Mouse (Mus musculus): ENCODE results near the gene Zbtb3. TPM values are rescaled to one million over a fixed set of nuclear protein-coding genes. Genes with fewer than 3 reads are reported as not detected.
"Not testable (repeated sequence)": the region's sequence is repeated elsewhere in the genome, so short reads cannot be mapped to it uniquely, and the experiment has no call there.

Gene Zbtb3
- polyA plus RNA-seq, 1 experiment from 2014 or later, result 1.5 TPM

- 2% methylated on average over 70 of the region's 83 CpGs for WGBS (ENCODE audit: missing documents)
- Histone ChIP-seq H3K36me3 (ENCODE audit: inconsistent target) (peaks cover 35% of the 10 kb centered on the region), H3K79me2 (ENCODE audit: inconsistent target) (peaks cover 82% of the 10 kb centered on the region)
These were observed 17.5 kb downstream of the Zbtb3 start, which contains the start of gene Hnrnpul2 for GRCm38 (mm10) chr19:8819596-8820423. TSS of gene Hnrnpul2 (plus strand) at chr19:8820010.

GRCm38 (mm10) chr19:8820424-8820956 is 18.1 kb downstream of the Zbtb3 start:
- Histone ChIP-seq H3K79me2 (ENCODE audit: inconsistent target) (peaks cover 82% of the 10 kb centered on the region), H3K36me3 (ENCODE audit: inconsistent target) (peaks cover 38% of the 10 kb centered on the region), H3K27ac (peak overlapping the region; percentile 96), H3K4me3 (ENCODE audit: inconsistent target) (peak overlapping the region; percentile 95)
- under 1% methylated on average over 48 of the region's 48 CpGs for whole genome bisulfite sequencing (ENCODE audit: missing documents)

More at GRCm38 (mm10) chr19:8819596-8820423, 17.5 kb downstream of the Zbtb3 start, which contains the start of gene Hnrnpul2:
- H3K27ac ChIP-seq, result peak within 1 kb of the TSS; percentile 96
- peak within 1 kb of the TSS; percentile 95 for H3K4me3 ChIP-seq (ENCODE audit: inconsistent target)

- H3K27ac ChIP-seq, result peak overlapping the region; percentile 96
- peak overlapping the region; percentile 95 for H3K4me3 ChIP-seq (ENCODE audit: inconsistent target)
- peaks cover 82% of the 10 kb centered on the region for H3K79me2 ChIP-seq (ENCODE audit: inconsistent target)
- WGBS (ENCODE audit: missing documents), result 3% methylated on average over 7 of the region's 7 CpGs
- peaks cover 39% of the 10 kb centered on the region for H3K36me3 ChIP-seq (ENCODE audit: inconsistent target)
These were observed 18.8 kb downstream of the Zbtb3 start for GRCm38 (mm10) chr19:8821146-8821545.

- no peak overlapping the region for H3K4me3 ChIP-seq (ENCODE audit: inconsistent target)
- H3K27ac ChIP-seq, result no peak overlapping the region
- 86% methylated on average over 8 of the region's 8 CpGs for WGBS (ENCODE audit: missing documents)
- peaks cover 50% of the 10 kb centered on the region for H3K36me3 ChIP-seq (ENCODE audit: inconsistent target)
- peaks cover 82% of the 10 kb centered on the region for H3K79me2 ChIP-seq (ENCODE audit: inconsistent target)
These were observed 20.3 kb downstream of the Zbtb3 start for GRCm38 (mm10) chr19:8822696-8823095.

- WGBS (ENCODE audit: missing documents), result 4% methylated on average over 8 of the region's 8 CpGs
- H3K27ac ChIP-seq, result peak within 1 kb of the TSS; percentile 66
- H3K4me3 ChIP-seq (ENCODE audit: inconsistent target), result no peak within 1 kb of the TSS
- peaks cover 65% of the 10 kb centered on the region for H3K36me3 ChIP-seq (ENCODE audit: inconsistent target)
- peaks cover 59% of the 10 kb centered on the region for H3K79me2 ChIP-seq (ENCODE audit: inconsistent target)
These were observed 27.3 kb downstream of the Zbtb3 start, which contains the start of gene AC129217.1 for GRCm38 (mm10) chr19:8829660-8830059. TSS of gene AC129217.1 (plus strand) at chr19:8829773.

- H3K36me3 ChIP-seq (ENCODE audit: inconsistent target), result peaks cover 58% of the 10 kb centered on the region
- H3K4me3 ChIP-seq (ENCODE audit: inconsistent target), result no peak overlapping the region
- 98% methylated on average over 8 of the region's 8 CpGs for WGBS (ENCODE audit: missing documents)
- peaks cover 49% of the 10 kb centered on the region for H3K79me2 ChIP-seq (ENCODE audit: inconsistent target)
- peak overlapping the region; percentile 66; the same call in 1 of the 2 replicates for H3K27ac ChIP-seq
These were observed 28.3 kb downstream of the Zbtb3 start for GRCm38 (mm10) chr19:8830664-8831063.

- 90% methylated on average over 5 of the region's 11 CpGs for WGBS (ENCODE audit: missing documents)
- Histone ChIP-seq H3K79me2 (ENCODE audit: inconsistent target) (peaks cover 43% of the 10 kb centered on the region), H3K36me3 (ENCODE audit: inconsistent target) (peaks cover 52% of the 10 kb centered on the region), H3K27ac (no peak overlapping the region), H3K4me3 (ENCODE audit: inconsistent target) (no peak overlapping the region)
These were observed 28.9 kb downstream of the Zbtb3 start for GRCm38 (mm10) chr19:8831262-8831661.

- 90% methylated on average over 4 of the region's 4 CpGs for WGBS (ENCODE audit: missing documents)
- H3K79me2 ChIP-seq (ENCODE audit: inconsistent target), result peaks cover 26% of the 10 kb centered on the region
- H3K27ac ChIP-seq, result 0 out of 2 replicates have a peak overlapping the region, but pooled peaks have one; percentile 3
These were observed 30.6 kb downstream of the Zbtb3 start for GRCm38 (mm10) chr19:8832971-8833370.

GRCm38 (mm10) chr19:8836327-8836726 is 34.0 kb downstream of the Zbtb3 start:
- not testable (repeated sequence) for H3K27ac ChIP-seq; H3K4me3 ChIP-seq (ENCODE audit: inconsistent target)
- H3K79me2 ChIP-seq (ENCODE audit: inconsistent target), result peaks cover 22% of the 10 kb centered on the region; the same call in 1 of the 2 replicates
- peaks cover 21% of the 10 kb centered on the region for H3K36me3 ChIP-seq (ENCODE audit: inconsistent target)
- WGBS (ENCODE audit: missing documents), result 96% methylated on average over 10 of the region's 10 CpGs

More at GRCm38 (mm10) chr19:8832971-8833370, 30.6 kb downstream of the Zbtb3 start:
- peaks cover 36% of the 10 kb centered on the region for H3K36me3 ChIP-seq (ENCODE audit: inconsistent target)
- no peak overlapping the region for H3K4me3 ChIP-seq (ENCODE audit: inconsistent target)

GRCm38 (mm10) chr19:8837251-8837791 is 35.0 kb downstream of the Zbtb3 start, which contains the start of gene Bscl2:
TSS of gene Bscl2 (plus strand) at chr19:8837467.
- Histone ChIP-seq H3K79me2 (ENCODE audit: inconsistent target) (peaks cover 17% of the 10 kb centered on the region; the same call in 1 of the 2 replicates), H3K4me3 (ENCODE audit: inconsistent target) (peak within 1 kb of the TSS; percentile 39), H3K36me3 (ENCODE audit: inconsistent target) (peaks cover 12% of the 10 kb centered on the region; the same call in 1 of the 2 replicates), H3K27ac (peak within 1 kb of the TSS; percentile 34)
- 4% methylated on average over 38 of the region's 38 CpGs for WGBS (ENCODE audit: missing documents)

- peaks cover 8% of the 10 kb centered on the region; the same call in 1 of the 2 replicates for H3K36me3 ChIP-seq (ENCODE audit: inconsistent target)
- peaks cover 17% of the 10 kb centered on the region; the same call in 1 of the 2 replicates for H3K79me2 ChIP-seq (ENCODE audit: inconsistent target)
- peak overlapping the region; percentile 39 for H3K4me3 ChIP-seq (ENCODE audit: inconsistent target)
- peak overlapping the region; percentile 34; the same call in 1 of the 2 replicates for H3K27ac ChIP-seq
- WGBS (ENCODE audit: missing documents), result 33% methylated on average over 15 of the region's 15 CpGs
These were observed 35.8 kb downstream of the Zbtb3 start for GRCm38 (mm10) chr19:8838041-8838730.

GRCm38 (mm10) chr19:8839103-8839907 is 37.0 kb downstream of the Zbtb3 start, which contains the start of gene Gng3:
TSS of gene Gng3 (minus strand) at chr19:8839194.
- Histone ChIP-seq H3K27ac (peak within 1 kb of the TSS; percentile 34; the same call in 1 of the 2 replicates), H3K36me3 (ENCODE audit: inconsistent target) (peaks cover 7% of the 10 kb centered on the region; the same call in 1 of the 2 replicates)

More at GRCm38 (mm10) chr19:8839103-8839907, 37.0 kb downstream of the Zbtb3 start, which contains the start of gene Gng3:
- 96% methylated on average over 11 of the region's 11 CpGs for WGBS (ENCODE audit: missing documents)
- Histone ChIP-seq H3K79me2 (ENCODE audit: inconsistent target) (peaks cover 11% of the 10 kb centered on the region; the same call in 1 of the 2 replicates), H3K4me3 (ENCODE audit: inconsistent target) (peak within 1 kb of the TSS; percentile 39)

Measured in macrophage (primary cell).